Mouse (Mus musculus): Measurements from ENCODE around the gene Hsbp1.

DNA sequence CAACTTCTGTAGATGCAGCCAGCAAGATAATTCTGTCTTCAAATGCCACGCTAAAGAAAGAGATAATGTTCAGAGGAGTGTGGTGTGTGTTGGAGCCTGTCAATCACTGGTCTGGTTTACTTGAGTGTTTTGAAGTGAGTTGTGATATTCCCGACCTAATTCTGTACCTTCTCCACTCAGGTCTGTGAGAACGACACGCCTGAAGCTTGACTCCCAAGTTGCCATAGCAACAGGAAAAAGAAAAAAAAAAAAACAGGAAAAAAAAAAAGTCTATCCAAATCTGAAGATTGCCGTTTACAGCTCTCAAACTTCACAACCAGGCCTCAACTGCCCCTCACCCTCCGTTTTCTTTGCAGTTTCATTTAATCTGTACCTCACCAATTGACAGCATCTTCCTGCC, 21.1 kb upstream of the Hsbp1 start:
- TF ChIP-seq CTCF (IDR thresholded peaks at IDR 0.05; ENCODE audit: insufficient read depth, low read depth, low read length): no peak
- no peak for TF ChIP-seq POLR2A (IDR thresholded peaks at IDR 0.05; ENCODE audit: insufficient read depth, low read depth, low read length)
